Mouse (Mus musculus): ENCODE results near the gene Hsd3b2. TPM values are rescaled to one million over a fixed set of nuclear protein-coding genes. Genes with fewer than 3 reads are reported as not detected.

Gene Hsd3b2
- polyA plus RNA-seq, 1 experiment from 2014 or later: 0.05 TPM

Other genes with a start within 250 kb of the Hsd3b2 start
- gene Hsd3b4, start 214.0 kb downstream of the Hsd3b2 start, polyA plus RNA-seq (2015; fragmentation: Nextera tagmentation; extraction: Ambion mirVana): not detected in 2 replicates
- not detected in 2 replicates for gene Gm10681, start 135.7 kb downstream of the Hsd3b2 start, polyA plus RNA-seq (2015; fragmentation: Nextera tagmentation; extraction: Ambion mirVana)
- gene Hsd3b5, start 94.3 kb downstream of the Hsd3b2 start, polyA plus RNA-seq (2015; fragmentation: Nextera tagmentation; extraction: Ambion mirVana): not detected in 2 replicates
- gene Hsd3b3, start 38.6 kb upstream of the Hsd3b2 start, polyA plus RNA-seq (2015; fragmentation: Nextera tagmentation; extraction: Ambion mirVana): 0.09 and 0.16 TPM in 2 replicates
- gene Hsd3b6, start 89.9 kb upstream of the Hsd3b2 start, polyA plus RNA-seq (2015; fragmentation: Nextera tagmentation; extraction: Ambion mirVana): 6.9 and 13.0 TPM in 2 replicates
- 0.13 TPM in 1 of 2 replicates, not detected in the other for gene Hsd3b1, start 135.3 kb upstream of the Hsd3b2 start, polyA plus RNA-seq (2015; fragmentation: Nextera tagmentation; extraction: Ambion mirVana)
- gene Hao2, start 168.7 kb upstream of the Hsd3b2 start, polyA plus RNA-seq (2015; fragmentation: Nextera tagmentation; extraction: Ambion mirVana): 0.08 and 0.09 TPM in 2 replicates